Mouse (Mus musculus) forebrain, embryonic 14.5 days (tissue): ENCODE results near the gene E130309D02Rik. TPM values are rescaled to one million over a fixed set of nuclear protein-coding genes. Genes with fewer than 3 reads are reported as not detected.

Experiments
- ATAC-seq: fragments of 200-750 bp; cut with Nextera tagmentation; 2 replicates; pipeline ENCODE4 v1.8.0; 2017; ENCODE audit warnings: mild to moderate bottlenecking, moderate library complexity
- DNase-seq: peaks from one replicate; pipeline ENCODE4 v3.0.0-alpha.2; 2015; ENCODE audit warnings: low spot score
- H3K27ac ChIP-seq: fragments of 300-500 bp; sonication (generic); 2 replicates; pipeline ENCODE4 v1.5.1; 2014; ENCODE audit warnings: low read depth, mild to moderate bottlenecking, control low read depth, low read length, moderate library complexity
- H3K27me3 ChIP-seq: fragments of 300-500 bp; sonication (generic); replicated peaks from 2 replicates; pipeline ENCODE4 v1.6.1; 2014; ENCODE audit warnings: low read length, control low read depth, mixed read lengths; ENCODE audit not compliant: control insufficient read depth, insufficient read depth
- H3K36me3 ChIP-seq: fragments of 300-500 bp; sonication (generic); 2 replicates; pipeline ENCODE4 v1.6.1; 2014; ENCODE audit warnings: low read length, control low read depth; ENCODE audit not compliant: control insufficient read depth, insufficient read depth
- H3K4me1 ChIP-seq: fragments of 300-500 bp; sonication (generic); 2 replicates; pipeline ENCODE4 v1.6.1; 2014; ENCODE audit warnings: antibody characterized with exemption, low read length, control low read depth; ENCODE audit not compliant: control insufficient read depth, insufficient read depth
- H3K4me2 ChIP-seq: fragments of 300-500 bp; sonication (generic); 2 replicates; pipeline ENCODE4 v1.6.1; 2014; ENCODE audit warnings: mild to moderate bottlenecking, control low read depth, low read length
- H3K4me3 ChIP-seq: fragments of 300-500 bp; sonication (generic); 2 replicates; pipeline ENCODE4 v1.5.1; 2014; ENCODE audit warnings: low read depth, low read length, control low read depth
- H3K9ac ChIP-seq: fragments of 300-500 bp; sonication (generic); 2 replicates; pipeline ENCODE4 v1.6.1; 2014; ENCODE audit warnings: mild to moderate bottlenecking, low read length, control low read depth, moderate library complexity
- H3K9me3 ChIP-seq: fragments of 300-500 bp; sonication (generic); replicated peaks from 2 replicates; pipeline ENCODE4 v1.6.1; 2016; ENCODE audit warnings: low read length, control low read depth, mixed read lengths; ENCODE audit not compliant: control insufficient read depth
- WGBS: fragments of 180-500 bp; shearing (Covaris S2); extraction: QIAGEN DNeasy Blood & Tissue Kit; methylation state at CpG from one replicate; pipeline ENCODE4 v1.1.7; 2014; 5-methylcytosine and 5-hydroxymethylcytosine counted together
- polyA plus RNA-seq: library from polyadenylated mRNA; unstranded; fragments of >200 nt; fragmentation: Nextera tagmentation; extraction: Ambion mirVana; gene quantifications from 2 replicates; pipeline ENCODE4 v1.2.1, GENCODE M21; 2014

E130309D02Rik gene
- polyA plus RNA-seq, 1 experiment from 2014 or later, result 32.3 TPM

DNA sequence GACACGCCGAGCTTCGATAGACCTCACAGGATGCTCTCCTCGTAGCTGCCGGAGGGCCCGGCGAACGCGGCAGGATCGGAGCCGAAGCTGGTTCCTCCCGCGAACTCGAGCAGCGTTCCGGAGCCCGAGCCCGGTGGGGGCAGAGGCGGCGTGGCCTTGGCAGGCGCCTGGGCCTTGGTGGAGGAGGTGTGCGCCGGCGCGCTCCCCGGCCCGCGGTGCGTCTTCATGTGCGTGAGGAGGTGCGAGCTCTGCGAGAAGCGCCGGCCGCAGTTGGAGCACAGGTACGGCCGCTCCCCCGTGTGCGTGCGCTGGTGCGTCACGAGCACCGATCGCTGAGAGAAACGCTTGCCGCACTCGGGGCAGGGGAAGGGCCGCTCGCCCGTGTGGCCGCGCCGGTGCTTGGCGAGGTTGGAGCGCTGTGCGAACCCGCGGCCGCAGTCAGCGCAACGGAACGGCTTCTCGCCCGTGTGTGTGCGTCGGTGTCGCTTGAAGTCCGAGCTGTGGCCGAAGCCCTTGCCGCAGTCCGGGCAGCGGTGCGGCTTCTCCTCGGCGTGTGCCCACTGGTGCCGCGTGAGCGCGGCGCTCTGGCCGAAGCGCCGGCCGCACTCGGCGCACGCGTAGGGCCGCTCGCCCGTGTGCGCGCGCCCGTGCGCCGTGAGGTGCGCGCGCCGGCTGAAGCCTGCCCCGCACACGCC lies 61.8 kb downstream of the E130309D02Rik start:
- peaks cover 54% of the 10 kb centered on the region for H3K27me3 ChIP-seq
- H3K36me3 ChIP-seq, result peaks cover 85% of the 10 kb centered on the region
- H3K4me3 ChIP-seq, result peak overlapping the region; percentile 31
- H3K9ac ChIP-seq, result peak overlapping the region; percentile 35
- WGBS, result 4% methylated on average over 102 of the region's 103 CpGs
- ATAC-seq, result peak; percentile 40
- H3K9me3 ChIP-seq, result no peaks in the 10 kb centered on the region
- peak overlapping the region; percentile 61 for H3K4me2 ChIP-seq
- peak; percentile 16 for DNase-seq
- H3K4me1 ChIP-seq, result peaks cover 2% of the 10 kb centered on the region; the same call in 1 of the 2 replicates
- no peak overlapping the region for H3K27ac ChIP-seq

DNA sequence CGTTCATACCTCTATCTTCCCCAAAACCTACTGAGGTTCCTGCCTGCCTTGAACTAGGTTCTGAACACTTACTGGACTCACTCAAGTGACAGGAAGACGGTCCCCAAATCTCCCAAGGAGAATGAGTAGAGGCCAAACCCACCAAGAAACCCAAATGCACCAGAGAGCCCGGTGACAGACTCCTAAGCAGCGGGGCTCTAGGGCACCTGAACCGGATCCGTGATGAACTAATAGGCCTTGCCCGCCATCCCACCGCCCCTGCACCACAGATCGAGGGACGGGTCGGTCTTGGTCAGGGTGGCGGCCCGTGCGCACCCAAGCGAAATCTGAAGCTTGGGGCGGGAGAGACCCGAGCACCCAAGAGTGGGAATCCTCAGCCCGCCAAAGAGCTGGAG lies 62.4 kb downstream of the E130309D02Rik start:
- H3K4me3 ChIP-seq, result peak overlapping the region; percentile 31
- H3K27ac ChIP-seq, result no peak overlapping the region
- peaks cover 54% of the 10 kb centered on the region for H3K27me3 ChIP-seq
- ATAC-seq (no peak), DNase-seq (no peak)
- H3K4me1 ChIP-seq, result peaks cover 2% of the 10 kb centered on the region; the same call in 1 of the 2 replicates
- 33% methylated on average over 18 of the region's 18 CpGs for WGBS
- no peak overlapping the region for H3K4me2 ChIP-seq
- H3K9ac ChIP-seq, result no peak overlapping the region
- H3K36me3 ChIP-seq, result peaks cover 86% of the 10 kb centered on the region
- H3K9me3 ChIP-seq, result no peaks in the 10 kb centered on the region

DNA sequence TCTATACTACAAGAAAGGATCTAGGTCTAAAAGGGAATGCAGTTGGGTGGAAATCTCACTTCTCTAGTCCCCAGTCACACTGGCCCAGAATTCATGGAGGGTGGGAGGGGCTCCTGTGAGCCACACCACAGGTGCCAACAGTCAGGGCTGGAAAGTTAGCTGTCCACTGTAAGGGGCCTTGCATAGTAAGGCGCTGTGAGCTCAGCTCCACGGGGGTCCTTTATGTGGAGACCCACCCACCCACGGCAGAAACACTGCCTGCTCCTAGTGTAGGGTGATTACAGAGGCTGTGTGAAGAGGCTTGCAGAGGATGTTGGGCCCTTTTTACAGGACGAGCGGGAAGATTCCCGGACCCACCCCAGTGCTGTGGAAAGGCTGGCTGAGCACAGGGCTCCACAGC lies 63.1 kb downstream of the E130309D02Rik start:
- peaks cover 89% of the 10 kb centered on the region for H3K36me3 ChIP-seq
- no peak overlapping the region for H3K4me2 ChIP-seq
- H3K9ac ChIP-seq, result no peak overlapping the region
- H3K4me3 ChIP-seq, result no peak overlapping the region
- 56% methylated on average over 6 of the region's 6 CpGs for WGBS
- no peak overlapping the region for H3K27ac ChIP-seq
- H3K4me1 ChIP-seq, result peaks cover 2% of the 10 kb centered on the region; the same call in 1 of the 2 replicates
- DNase-seq, result no peak
- H3K27me3 ChIP-seq, result peaks cover 50% of the 10 kb centered on the region
- ATAC-seq, result no peak
- H3K9me3 ChIP-seq, result no peaks in the 10 kb centered on the region

Other genes with a start within 250 kb of the E130309D02Rik start
- gene Rnf216, start 202.4 kb downstream of the E130309D02Rik start, polyA plus RNA-seq, result 26.9 and 38.6 TPM in 2 replicates
- gene Olfr718-ps1, start 167.8 kb downstream of the E130309D02Rik start, polyA plus RNA-seq, result not detected in 2 replicates
- 8.4 and 9.2 TPM in 2 replicates for gene Rbak, start 134.6 kb downstream of the E130309D02Rik start, polyA plus RNA-seq
- gene Spdye4b, start 134.3 kb downstream of the E130309D02Rik start, polyA plus RNA-seq, result not detected in 2 replicates
- not detected in 2 replicates for gene Spdye4a, start 88.5 kb downstream of the E130309D02Rik start, polyA plus RNA-seq
- 23.1 and 26.2 TPM in 2 replicates for gene Zfp12, start 80.2 kb downstream of the E130309D02Rik start, polyA plus RNA-seq
- 3.3 and 3.7 TPM in 2 replicates for gene Zfp316, start 45.3 kb downstream of the E130309D02Rik start, polyA plus RNA-seq
- 0.07 TPM in 1 of 2 replicates, not detected in the other for gene Zfp853, start 21.7 kb downstream of the E130309D02Rik start, polyA plus RNA-seq
- 68.3 and 71.5 TPM in 2 replicates for gene Zdhhc4, start 13.9 kb upstream of the E130309D02Rik start, polyA plus RNA-seq
- gene Grid2ip, start 42.0 kb upstream of the E130309D02Rik start, polyA plus RNA-seq, result 0.18 and 0.77 TPM in 2 replicates
- gene Kdelr2, start 88.5 kb upstream of the E130309D02Rik start, polyA plus RNA-seq, result 137 and 144 TPM in 2 replicates
- gene Daglb, start 149.2 kb upstream of the E130309D02Rik start, polyA plus RNA-seq, result 9.7 and 11.2 TPM in 2 replicates
- gene Rac1, start 212.7 kb upstream of the E130309D02Rik start, polyA plus RNA-seq, result 383 and 409 TPM in 2 replicates